Mouse (Mus musculus): ENCODE measurements around the gene Tpra1.

The Tpra1 gene

GRCm38 (mm10) chr6:88959834-88960233 is 57.8 kb downstream of the Tpra1 start:
- peak; percentile 66 for DNase-seq

DNA sequence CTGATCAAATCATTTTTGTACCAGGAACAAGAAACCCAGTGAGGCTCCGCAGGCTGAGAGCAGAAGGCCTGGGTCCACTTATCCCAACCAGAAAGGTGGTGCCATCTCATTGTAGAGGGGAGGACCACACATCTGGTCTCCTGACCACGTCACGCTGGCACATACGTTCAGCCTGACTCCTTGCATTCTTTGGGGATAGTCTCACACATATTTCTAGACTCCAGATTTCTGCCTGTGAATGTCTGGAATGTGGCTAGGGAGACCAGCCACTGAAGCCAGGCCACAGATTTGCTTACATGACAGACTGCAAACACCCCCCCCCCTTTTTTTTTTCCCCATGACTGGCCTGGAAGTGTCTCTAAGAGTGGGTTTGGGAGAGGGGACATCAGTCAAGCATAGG is 58.9 kb downstream of the Tpra1 start:
- DNase-seq = no peak
